Mouse (Mus musculus) liver, postnatal 0 days (tissue): Measurements from ENCODE around the gene 2210408I21Rik.

Experiments used
- CTCF ChIP-seq: sonication (generic); IDR thresholded peaks from 2 replicates; pipeline ENCODE4 v1.5.1; 2016; ENCODE audit warnings: antibody characterized with exemption, low read depth
- EP300 ChIP-seq: IDR thresholded peaks from 2 replicates; pipeline ENCODE4 v1.6.1; 2016; ENCODE audit warnings: antibody characterized with exemption, low read depth, mild to moderate bottlenecking

GRCm38 (mm10) chr13:77412829-77413228 lies 277.5 kb downstream of the 2210408I21Rik start:
- TF ChIP-seq CTCF (no peak), EP300 (no peak)
